Mouse (Mus musculus): ENCODE results near the gene Pcyt1a. TPM values are rescaled to one million over a fixed set of nuclear protein-coding genes. Genes with fewer than 3 reads are reported as not detected.
"Not testable (repeated sequence)": the region's sequence is repeated elsewhere in the genome, so short reads cannot be mapped to it uniquely, and the experiment has no call there.

Pcyt1a gene
- total RNA-seq, 2 experiments from 2014 or later = 108 to 123 TPM

DNA sequence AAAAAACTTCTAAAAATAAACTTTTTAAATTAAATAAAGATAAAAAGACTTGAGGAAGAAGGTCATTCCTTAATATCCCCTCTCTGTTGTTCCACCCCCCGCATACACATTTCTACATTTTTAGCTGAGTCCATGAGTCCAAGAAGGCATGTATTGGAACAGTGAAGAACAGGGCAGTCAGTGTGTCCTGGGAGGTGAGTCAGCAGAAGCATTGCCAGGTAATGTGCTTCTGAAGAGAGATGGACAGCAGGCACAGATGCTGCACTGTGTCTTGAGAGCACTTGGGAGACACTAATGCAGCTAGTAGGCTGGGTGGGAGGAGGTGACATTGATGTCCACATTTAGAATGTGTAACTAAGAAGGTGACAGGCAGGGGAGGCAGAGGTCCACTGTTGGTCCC, 6.5 kb downstream of the Pcyt1a start:
- DNase-seq = peak; percentile 40
- no peak for TF ChIP-seq CTCF (IDR thresholded peaks at IDR 0.05)
- no peak overlapping the region for H3K4me3 ChIP-seq
- intact Hi-C loops (cut with DNase I) = no loop called here
- H3K27ac ChIP-seq = peak overlapping the region; percentile 93

DNA sequence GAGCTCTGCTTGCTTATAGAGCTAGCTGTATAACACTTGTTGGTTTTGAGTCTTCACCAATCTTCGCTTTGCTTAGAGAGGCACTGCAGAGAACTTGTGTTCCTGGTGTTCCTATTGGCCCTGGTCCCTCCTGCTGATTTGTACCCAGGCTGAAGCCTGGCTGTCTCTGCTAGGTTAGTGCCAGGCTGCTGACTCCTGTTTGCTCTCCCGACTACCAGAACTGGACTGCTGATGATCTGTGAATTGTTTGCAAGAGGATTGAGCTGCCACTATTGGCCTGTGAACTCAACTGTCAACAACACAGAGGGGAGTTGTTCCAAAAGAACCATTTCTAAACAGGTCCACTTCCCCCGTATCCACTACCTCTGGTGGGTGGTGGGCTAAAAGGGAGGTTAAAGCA, 10.7 kb downstream of the Pcyt1a start:
- Histone ChIP-seq H3K27ac (peak overlapping the region; percentile 17; the same call in 1 of the 2 replicates), H3K4me3 (no peak overlapping the region)
- TF ChIP-seq CTCF (IDR thresholded peaks at IDR 0.05) = no peak
- DNase-seq = no peak
- intact Hi-C loops (cut with DNase I) = no loop called here

DNA sequence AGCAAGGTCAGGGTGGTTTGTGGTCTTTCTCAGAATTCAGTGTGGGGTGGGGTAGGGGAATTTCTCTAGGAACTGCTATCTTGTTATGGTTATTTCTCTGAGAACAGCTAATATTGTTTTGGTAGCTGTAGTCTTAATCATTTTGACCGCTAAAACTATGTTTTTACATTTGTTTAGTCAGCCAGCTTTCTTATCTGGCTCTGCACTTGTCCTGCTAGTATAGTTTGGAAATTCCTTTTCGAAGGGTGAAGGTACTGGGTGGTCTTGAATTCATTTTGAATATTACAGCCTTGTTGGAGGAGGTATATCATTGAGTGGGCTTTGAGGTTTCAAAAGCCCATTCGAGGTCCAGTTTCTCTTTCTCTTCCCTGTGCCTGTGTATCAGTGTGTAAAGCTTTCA, 13.9 kb downstream of the Pcyt1a start:
- DNase-seq; H3K4me3 ChIP-seq; H3K27ac ChIP-seq; intact Hi-C loops (cut with DNase I): not testable (repeated sequence)

DNA sequence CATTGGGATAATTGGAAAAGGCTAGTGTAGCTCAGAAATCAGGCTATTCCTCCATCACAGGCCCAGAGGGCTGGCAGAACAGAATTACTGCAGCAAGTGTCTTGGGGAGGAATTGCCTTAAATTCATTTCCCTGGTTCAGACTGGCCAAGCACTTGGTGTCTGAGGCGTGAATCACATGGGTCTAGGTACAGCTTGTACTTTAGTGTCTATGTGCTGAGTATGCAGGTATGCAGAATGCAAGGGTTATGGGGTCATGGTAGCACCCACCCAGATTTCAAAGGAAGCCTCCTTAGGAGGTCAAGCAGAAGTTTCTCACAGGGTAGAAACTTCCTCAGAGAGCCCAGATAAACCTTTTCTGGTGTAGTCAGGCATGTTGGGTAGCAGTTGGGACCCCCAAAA, 14.8 kb downstream of the Pcyt1a start:
- TF ChIP-seq CTCF (IDR thresholded peaks at IDR 0.05) = no peak
- intact Hi-C loops (cut with DNase I) = no loop called here
- 0 out of 2 replicates have a peak overlapping the region, but pooled peaks have one; percentile 20 for H3K27ac ChIP-seq

DNA sequence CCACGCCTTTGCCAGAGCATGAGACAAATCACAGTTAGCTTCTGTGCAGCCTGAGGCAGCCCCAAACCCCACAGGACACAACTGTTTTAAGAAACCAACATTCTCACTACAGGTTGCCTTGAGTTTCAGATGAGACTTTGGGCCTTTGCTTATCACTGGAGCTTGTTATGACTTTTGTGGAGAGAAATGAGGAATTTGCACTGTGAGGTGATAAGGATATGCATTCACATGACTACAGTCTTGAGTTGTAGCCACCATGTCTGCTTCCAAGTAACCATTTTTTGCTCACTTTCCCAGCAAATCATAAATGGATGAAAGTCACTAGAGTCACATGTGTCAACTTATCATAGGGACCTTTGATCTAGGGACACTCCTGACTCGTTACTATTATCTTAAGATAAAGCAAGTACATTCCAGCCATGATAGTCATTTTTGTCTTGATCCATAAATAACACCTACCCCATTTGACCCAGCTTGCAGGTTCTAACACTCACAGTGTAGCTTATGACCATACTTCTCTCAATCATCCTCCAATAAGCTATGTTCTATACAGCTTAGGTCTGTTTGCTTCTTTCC, 15.9 kb downstream of the Pcyt1a start:
- intact Hi-C loops (cut with DNase I) = no loop called here

More for the DNA sequence above, 14.8 kb downstream of the Pcyt1a start:
- no peak for DNase-seq
- no peak overlapping the region for H3K4me3 ChIP-seq

DNA sequence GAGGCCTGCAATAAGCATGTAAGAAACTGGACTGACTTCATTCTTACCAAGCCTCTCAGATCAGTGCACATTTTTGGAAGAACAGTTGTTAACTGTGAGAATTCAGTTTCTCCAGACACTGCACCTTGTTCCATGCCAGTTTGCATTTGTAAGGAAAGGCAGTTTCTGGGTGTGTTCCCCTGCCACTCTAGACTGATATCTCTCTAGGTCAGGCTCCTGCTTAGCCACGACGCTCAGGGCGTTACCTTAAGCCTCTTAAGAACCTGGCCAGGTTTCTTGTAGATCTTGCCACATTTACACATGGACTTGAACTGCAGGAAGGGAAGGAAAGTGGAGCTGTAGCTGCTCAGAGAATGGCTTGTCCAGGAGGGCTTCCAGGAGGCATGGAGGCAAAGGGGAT, 18.9 kb downstream of the Pcyt1a start:
- Histone ChIP-seq H3K27ac (0 out of 2 replicates have a peak overlapping the region, but pooled peaks have one; percentile 10), H3K4me3 (no peak overlapping the region)
- DNase-seq = no peak
- intact Hi-C loops (cut with DNase I) = no loop called here
- TF ChIP-seq CTCF (IDR thresholded peaks at IDR 0.05) = no peak

More for the DNA sequence above, 15.9 kb downstream of the Pcyt1a start:
- Histone ChIP-seq H3K27ac (no peak overlapping the region), H3K4me3 (no peak overlapping the region)
- no peak for DNase-seq
- TF ChIP-seq CTCF (IDR thresholded peaks at IDR 0.05) = no peak

DNA sequence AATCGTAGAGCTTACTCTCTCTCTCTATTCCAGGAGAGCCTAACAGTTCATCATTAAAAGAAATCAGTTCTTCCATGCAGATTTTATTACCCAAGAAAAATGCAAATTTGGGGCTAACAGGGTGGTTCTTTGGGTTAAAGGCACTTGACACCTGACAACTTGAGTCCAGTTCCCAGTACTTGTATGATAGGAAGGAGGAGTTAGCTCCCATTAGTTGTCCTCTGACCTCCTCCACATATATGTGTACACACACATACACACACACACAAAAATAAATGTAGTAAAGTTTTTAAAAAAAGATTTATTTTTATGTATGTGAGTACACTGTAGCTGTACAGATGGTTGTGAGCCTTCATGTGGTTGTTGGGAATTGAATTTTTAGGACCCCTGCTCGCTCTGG, 19.4 kb downstream of the Pcyt1a start:
- TF ChIP-seq CTCF (IDR thresholded peaks at IDR 0.05) = no peak
- intact Hi-C loops (cut with DNase I) = no loop called here
- H3K27ac ChIP-seq = no peak overlapping the region
- H3K4me3 ChIP-seq = no peak overlapping the region
- no peak for DNase-seq

DNA sequence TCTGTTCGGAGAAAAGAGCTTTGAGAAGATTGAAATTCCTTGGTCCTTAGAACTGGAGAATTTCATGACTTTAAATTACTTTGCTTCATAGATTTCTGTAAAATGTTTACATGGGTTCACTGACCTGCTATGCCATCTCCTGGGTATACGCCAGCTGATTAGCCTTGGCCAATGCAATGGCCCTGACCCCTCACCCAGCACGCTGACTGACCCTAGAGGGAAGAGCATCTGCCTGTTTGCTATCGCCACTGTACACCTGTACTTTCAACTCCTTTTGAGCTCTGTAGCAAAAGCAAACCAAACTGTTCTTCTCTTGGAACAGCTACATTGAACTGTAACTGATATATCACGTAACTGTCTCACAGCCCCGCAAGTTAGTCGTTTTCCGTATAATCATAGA, 22.4 kb downstream of the Pcyt1a start:
- no peak for TF ChIP-seq CTCF (IDR thresholded peaks at IDR 0.05)
- Histone ChIP-seq H3K4me3 (no peak overlapping the region), H3K27ac (no peak overlapping the region)
- DNase-seq = no peak
- intact Hi-C loops (cut with DNase I) = no loop called here

DNA sequence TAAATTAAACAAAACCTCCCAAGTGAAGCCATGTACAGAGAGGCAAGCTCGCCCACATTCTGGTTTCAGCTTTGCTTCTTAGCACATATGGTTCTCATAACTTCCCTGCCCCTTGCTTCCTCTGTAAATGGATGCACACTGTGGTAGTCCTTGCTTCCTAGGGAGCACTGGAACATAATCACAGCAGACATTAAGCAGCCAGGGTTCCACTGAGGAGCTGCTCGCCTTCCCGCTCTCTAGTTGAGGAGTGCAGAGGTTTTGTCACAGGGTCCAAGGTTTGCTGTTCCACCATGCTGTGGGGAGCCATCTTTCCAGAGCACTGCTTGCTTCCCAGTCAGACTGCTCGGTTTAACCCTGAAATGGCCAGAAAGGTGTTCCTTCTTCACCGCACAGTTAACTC, 23.9 kb downstream of the Pcyt1a start:
- no peak overlapping the region for H3K27ac ChIP-seq
- no peak overlapping the region for H3K4me3 ChIP-seq
- DNase-seq = no peak
- intact Hi-C loops (cut with DNase I) = loop anchor here (5.0 kb wide), 1 partner anchor 187 kb away; no protein-coding TSS in a partner anchor
- TF ChIP-seq CTCF (IDR thresholded peaks at IDR 0.05) = no peak

DNA sequence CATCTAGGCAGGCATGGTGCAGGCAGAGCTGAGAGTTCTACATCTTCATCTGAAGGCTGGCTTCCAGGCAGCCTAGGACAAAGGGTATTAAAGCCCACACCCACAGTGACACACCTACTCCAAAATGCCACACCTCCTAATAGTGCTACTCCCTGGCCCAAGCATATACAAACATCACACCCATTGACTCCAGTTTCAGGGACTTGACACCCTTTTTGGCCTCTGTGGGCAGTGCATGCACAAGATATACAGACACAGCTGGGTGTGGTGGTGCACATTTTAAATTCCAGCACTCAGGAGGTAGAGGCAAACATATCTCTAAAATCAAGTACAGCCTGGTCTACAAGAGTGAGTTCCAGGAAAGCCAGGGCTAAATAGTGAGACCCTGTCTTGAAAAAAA, 25.4 kb downstream of the Pcyt1a start:
- no peak for TF ChIP-seq CTCF (IDR thresholded peaks at IDR 0.05)
- intact Hi-C loops (cut with DNase I) = loop anchor here (2.0 to 5.0 kb wide), 2 partner anchors 83 to 189 kb away; no protein-coding TSS in a partner anchor
- DNase-seq = no peak
- Histone ChIP-seq H3K4me3 (no peak overlapping the region), H3K27ac (no peak overlapping the region)

DNA sequence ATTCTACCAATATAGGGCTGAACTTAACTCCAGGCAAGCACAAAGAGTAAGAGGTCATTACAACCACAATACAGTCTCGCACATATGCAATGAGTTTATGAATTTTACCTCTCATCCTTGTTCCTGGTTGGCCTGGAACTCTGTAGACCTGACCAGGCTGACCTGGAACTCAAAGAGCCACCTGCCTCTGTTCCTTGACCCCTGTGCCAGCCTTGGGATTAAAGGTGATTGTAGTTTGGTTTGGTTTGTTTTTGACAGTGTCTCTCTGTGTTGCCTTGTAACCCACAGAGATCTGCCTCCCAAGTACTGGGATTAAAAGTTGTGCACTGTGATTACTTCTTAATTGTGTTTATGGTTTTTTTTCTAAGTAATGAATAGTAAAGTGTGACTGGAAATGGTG, 26.0 kb downstream of the Pcyt1a start:
- intact Hi-C loops (cut with DNase I) = loop anchor here (2.0 to 5.0 kb wide), 2 partner anchors 84 to 189 kb away; no protein-coding TSS in a partner anchor
- no peak for DNase-seq
- no peak for TF ChIP-seq CTCF (IDR thresholded peaks at IDR 0.05)
- no peak overlapping the region for H3K4me3 ChIP-seq
- peak overlapping the region; percentile 82; the same call in 1 of the 2 replicates for H3K27ac ChIP-seq

DNA sequence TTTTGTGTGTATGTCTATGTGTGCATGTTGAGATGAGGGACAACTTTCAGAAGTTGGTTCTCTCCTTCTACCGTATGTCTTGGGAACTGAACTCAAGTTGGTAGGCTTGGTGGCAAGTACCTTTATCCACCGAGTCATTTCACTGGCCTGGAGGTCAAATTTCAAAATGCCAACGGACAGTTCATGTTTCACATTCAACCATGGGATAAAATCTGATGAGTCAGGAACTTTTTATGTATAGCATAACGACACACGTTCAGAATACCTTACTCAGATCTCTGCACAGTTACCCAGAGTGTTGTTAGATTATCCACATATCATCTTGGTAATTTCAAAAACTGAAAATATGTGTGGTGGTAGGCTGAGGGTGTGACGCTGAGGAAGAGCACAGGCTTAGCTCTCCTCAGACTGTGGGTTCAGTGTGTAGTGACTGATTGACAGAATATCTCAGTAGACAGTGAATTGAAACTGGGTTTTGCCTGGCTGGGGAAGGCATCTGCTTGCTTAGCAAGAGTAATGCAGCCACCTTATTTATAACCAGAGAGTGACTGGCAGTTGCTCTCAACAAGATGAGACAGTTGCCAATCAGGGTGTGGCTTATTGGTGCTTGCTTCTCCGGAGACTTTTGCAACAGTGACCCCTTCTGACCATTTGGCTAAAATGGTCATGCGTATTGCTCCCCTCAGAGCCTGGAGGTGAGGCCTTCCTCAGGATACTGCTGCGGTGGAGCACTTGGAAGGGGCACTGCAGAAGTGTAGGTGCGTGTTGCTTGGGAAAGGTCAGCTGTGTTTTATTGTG, 27.1 kb downstream of the Pcyt1a start:
- peak overlapping the region; percentile 38 for H3K4me3 ChIP-seq
- TF ChIP-seq CTCF (IDR thresholded peaks at IDR 0.05) = peak; percentile 78
- H3K27ac ChIP-seq = peak overlapping the region; percentile 82
- peak; percentile 80 for DNase-seq
- intact Hi-C loops (cut with DNase I) = loop anchor here (2.0 to 5.0 kb wide), 2 partner anchors 85 to 190 kb away; no protein-coding TSS in a partner anchor

DNA sequence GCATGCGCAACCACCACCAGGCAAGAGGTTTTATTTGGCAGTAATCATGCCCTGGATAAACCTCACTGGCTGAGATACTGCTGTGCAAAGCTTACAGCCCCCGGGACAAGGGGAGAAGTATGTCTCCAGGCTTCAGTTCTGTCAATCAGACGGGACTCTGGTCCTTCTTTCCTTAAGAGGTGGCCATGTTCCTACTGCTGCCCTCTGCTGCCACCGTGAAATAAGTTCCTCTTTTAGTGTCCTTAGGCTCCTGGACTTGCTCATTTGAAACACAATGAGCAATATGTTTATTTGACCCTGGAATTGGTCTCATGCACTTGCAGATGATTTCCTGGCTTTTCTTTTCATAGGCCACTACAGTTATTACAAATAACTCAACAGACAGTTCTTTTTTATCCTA, 29.8 kb downstream of the Pcyt1a start:
- intact Hi-C loops (cut with DNase I) = no loop called here
- TF ChIP-seq CTCF (IDR thresholded peaks at IDR 0.05) = peak; percentile 12; the same call in 1 of the 2 replicates
- no peak for DNase-seq

More for the DNA sequence above, 29.8 kb downstream of the Pcyt1a start:
- Histone ChIP-seq H3K27ac (no peak overlapping the region), H3K4me3 (no peak overlapping the region)

Data from gastrocnemius, adult 2 months (tissue).